Mouse (Mus musculus) lung, embryonic 14.5 days (tissue): ENCODE data around the gene Phkg2. TPM values are rescaled to one million over a fixed set of nuclear protein-coding genes. Genes with fewer than 3 reads are reported as not detected.
"Not testable (repeated sequence)": the region's sequence is repeated elsewhere in the genome, so short reads cannot be mapped to it uniquely, and the experiment has no call there.

ENCODE experiments used
- ATAC-seq: fragments of 200-750 bp; cut with Nextera tagmentation; 2 replicates; pipeline ENCODE4 v1.8.0; 2017; ENCODE audit warnings: mild to moderate bottlenecking, moderate TSS enrichment, moderate library complexity; ENCODE audit not compliant: insufficient read depth
- DNase-seq: peaks from one replicate; pipeline ENCODE4 v3.0.0-alpha.2; 2015
- H3K27ac ChIP-seq: fragments of 300-500 bp; sonication (generic); 2 replicates; pipeline ENCODE4 v1.5.1; 2014; ENCODE audit warnings: low read depth, mild to moderate bottlenecking, moderate library complexity
- H3K27me3 ChIP-seq: fragments of 300-500 bp; sonication (generic); 2 replicates; pipeline ENCODE4 v1.6.1; 2014; ENCODE audit warnings: low read length, control low read depth; ENCODE audit not compliant: insufficient read depth
- H3K36me3 ChIP-seq: fragments of 300-500 bp; sonication (generic); 2 replicates; pipeline ENCODE4 v1.6.1; 2014; ENCODE audit warnings: control low read depth; ENCODE audit not compliant: insufficient read depth
- H3K4me1 ChIP-seq: fragments of 300-500 bp; sonication (generic); 2 replicates; pipeline ENCODE4 v1.6.1; 2014; ENCODE audit warnings: antibody characterized with exemption, control low read depth; ENCODE audit not compliant: insufficient read depth
- H3K4me2 ChIP-seq: fragments of 300-500 bp; sonication (generic); 2 replicates; pipeline ENCODE4 v1.6.1; 2014; ENCODE audit warnings: mild to moderate bottlenecking
- H3K4me3 ChIP-seq: fragments of 300-500 bp; sonication (generic); 2 replicates; pipeline ENCODE4 v1.5.1; 2014; ENCODE audit warnings: low read depth, low read length
- H3K9ac ChIP-seq: fragments of 300-500 bp; sonication (generic); 2 replicates; pipeline ENCODE4 v1.6.1; 2014
- H3K9me3 ChIP-seq: fragments of 300-500 bp; sonication (generic); 2 replicates; pipeline ENCODE4 v1.6.1; 2016; ENCODE audit warnings: low read depth, low read length, control low read depth
- CTCF ChIP-seq: IDR thresholded peaks from 2 replicates; pipeline ENCODE4 v1.5.1; 2016; ENCODE audit warnings: antibody characterized with exemption, low read depth
- WGBS: fragments of 180-500 bp; shearing (Covaris S2); extraction: QIAGEN DNeasy Blood & Tissue Kit; methylation state at CpG from one replicate; pipeline ENCODE4 v1.1.7; 2014; 5-methylcytosine and 5-hydroxymethylcytosine counted together
- polyA plus RNA-seq: library from polyadenylated mRNA; unstranded; fragments of >200 nt; fragmentation: Nextera tagmentation; extraction: Ambion mirVana; gene quantifications from 2 replicates; pipeline ENCODE4 v1.2.1, GENCODE M21; 2014

The Phkg2 gene
- polyA plus RNA-seq, 1 experiment from 2014 or later: 39.3 TPM

- under 1% methylated on average over 40 of the region's 44 CpGs for WGBS
- peak; percentile 62 for ATAC-seq
These were observed 41.4 kb downstream of the Phkg2 start for GRCm38 (mm10) chr7:127614511-127614890.

GRCm38 (mm10) chr7:127614891-127615843, 42.0 kb downstream of the Phkg2 start, which contains the start of gene Zfp629:
Gene Zfp629, minus strand, starts transcription at chr7:127615797.
- Histone ChIP-seq H3K9me3 (no peaks in the 10 kb centered on the region), H3K27ac (peak within 1 kb of the TSS; percentile 71), H3K4me3 (peak within 1 kb of the TSS; percentile 85), H3K4me1 (0 out of 2 replicates have a peak, but pooled peaks cover 3% of the 10 kb centered on the region), H3K36me3 (peaks cover 27% of the 10 kb centered on the region), H3K27me3 (no peaks in the 10 kb centered on the region), H3K9ac (peak within 1 kb of the TSS; percentile 83), H3K4me2 (peak within 1 kb of the TSS; percentile 76)
- TF ChIP-seq CTCF: no peak
- WGBS: 0% methylated on average over 33 of the region's 50 CpGs
- DNase-seq (peak; percentile 94), ATAC-seq (peak; percentile 94)

More at GRCm38 (mm10) chr7:127614511-127614890, 41.4 kb downstream of the Phkg2 start:
- TF ChIP-seq CTCF: no peak
- Histone ChIP-seq H3K4me2 (peak overlapping the region; percentile 76), H3K27ac (peak overlapping the region; percentile 71), H3K4me3 (peak overlapping the region; percentile 85), H3K36me3 (peaks cover 34% of the 10 kb centered on the region), H3K9ac (peak overlapping the region; percentile 83), H3K9me3 (no peaks in the 10 kb centered on the region), H3K4me1 (0 out of 2 replicates have a peak, but pooled peaks cover 3% of the 10 kb centered on the region), H3K27me3 (no peaks in the 10 kb centered on the region)
- peak; percentile 53 for DNase-seq

- Histone ChIP-seq H3K4me1 (0 out of 2 replicates have a peak, but pooled peaks cover 3% of the 10 kb centered on the region), H3K4me3 (peak overlapping the region; percentile 85; the same call in 1 of the 2 replicates), H3K36me3 (peaks cover 15% of the 10 kb centered on the region), H3K4me2 (peak overlapping the region; percentile 76), H3K9ac (no peak overlapping the region), H3K9me3 (no peaks in the 10 kb centered on the region), H3K27me3 (no peaks in the 10 kb centered on the region), H3K27ac (no peak overlapping the region)
- TF ChIP-seq CTCF: no peak
- DNase-seq: no peak
- ATAC-seq: no peak
- 60% methylated on average over 1 of the region's 1 CpGs for WGBS
These were observed 43.2 kb downstream of the Phkg2 start for GRCm38 (mm10) chr7:127616336-127616735.

GRCm38 (mm10) chr7:127616881-127617280, 43.7 kb downstream of the Phkg2 start:
- no peaks in the 10 kb centered on the region for H3K9me3 ChIP-seq
- no peak overlapping the region for H3K9ac ChIP-seq
- H3K27ac ChIP-seq: no peak overlapping the region
- no peak for DNase-seq
- no peaks in the 10 kb centered on the region for H3K27me3 ChIP-seq
- peaks cover 10% of the 10 kb centered on the region for H3K36me3 ChIP-seq
- ATAC-seq: no peak
- TF ChIP-seq CTCF: no peak
- no peak overlapping the region for H3K4me2 ChIP-seq
- no peak overlapping the region for H3K4me3 ChIP-seq
- H3K4me1 ChIP-seq: 0 out of 2 replicates have a peak, but pooled peaks cover 3% of the 10 kb centered on the region
- WGBS: 74% methylated on average over 1 of the region's 1 CpGs

- 66% methylated on average over 2 of the region's 2 CpGs for WGBS
- no peak for TF ChIP-seq CTCF
- DNase-seq (no peak), ATAC-seq (no peak)
- H3K9me3 ChIP-seq: no peaks in the 10 kb centered on the region
- H3K36me3 ChIP-seq: no peaks in the 10 kb centered on the region
- H3K27ac ChIP-seq: no peak overlapping the region
- 0 out of 2 replicates have a peak, but pooled peaks cover 3% of the 10 kb centered on the region for H3K4me1 ChIP-seq
- no peak overlapping the region for H3K4me2 ChIP-seq
- H3K9ac ChIP-seq: no peak overlapping the region
- no peak overlapping the region for H3K4me3 ChIP-seq
- no peaks in the 10 kb centered on the region for H3K27me3 ChIP-seq
These were observed 44.8 kb downstream of the Phkg2 start for GRCm38 (mm10) chr7:127617962-127618361.

GRCm38 (mm10) chr7:127618402-127618801, 45.3 kb downstream of the Phkg2 start:
- not testable (repeated sequence) for H3K9me3 ChIP-seq, H3K4me2 ChIP-seq, H3K27me3 ChIP-seq, H3K4me3 ChIP-seq, H3K4me1 ChIP-seq, H3K27ac ChIP-seq, DNase-seq, H3K9ac ChIP-seq, ATAC-seq, H3K36me3 ChIP-seq
- WGBS: 94% methylated on average over 7 of the region's 8 CpGs

- no peak for TF ChIP-seq CTCF
- Histone ChIP-seq H3K4me3 (no peak overlapping the region), H3K4me1 (no peaks in the 10 kb centered on the region), H3K9ac (no peak overlapping the region), H3K27me3 (no peaks in the 10 kb centered on the region), H3K9me3 (no peaks in the 10 kb centered on the region), H3K36me3 (no peaks in the 10 kb centered on the region), H3K27ac (no peak overlapping the region), H3K4me2 (no peak overlapping the region)
- DNase-seq (no peak), ATAC-seq (no peak)
- WGBS: 96% methylated on average over 7 of the region's 7 CpGs
These were observed 52.9 kb downstream of the Phkg2 start for GRCm38 (mm10) chr7:127626039-127626438.
